Mouse (Mus musculus): ENCODE data around the gene Alkbh6.

Gene Alkbh6

GRCm38 (mm10) chr7:30295103-30295502 lies 13.4 kb upstream of the Alkbh6 start:
- no peak for DNase-seq (ENCODE audit: low read depth)

DNA sequence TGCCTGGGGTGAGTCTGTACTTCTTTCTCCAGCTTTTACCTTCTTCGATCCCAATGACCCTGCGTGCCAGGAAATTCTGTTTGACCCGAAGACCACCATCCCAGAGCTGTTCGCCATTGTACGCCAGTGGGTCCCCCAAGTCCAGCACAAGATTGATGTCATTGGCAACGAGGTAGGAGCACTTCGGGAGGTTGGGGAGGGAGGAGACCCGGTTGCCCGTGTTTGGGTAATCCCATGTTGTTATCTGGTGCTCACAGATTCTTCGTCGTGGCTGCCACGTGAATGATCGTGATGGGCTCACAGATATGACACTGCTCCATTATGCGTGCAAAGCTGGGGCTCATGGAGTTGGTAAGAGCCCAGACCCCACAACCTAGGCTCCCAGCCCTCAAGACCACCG lies 11.7 kb upstream of the Alkbh6 start:
- DNase-seq (ENCODE audit: low read depth): no peak

DNA sequence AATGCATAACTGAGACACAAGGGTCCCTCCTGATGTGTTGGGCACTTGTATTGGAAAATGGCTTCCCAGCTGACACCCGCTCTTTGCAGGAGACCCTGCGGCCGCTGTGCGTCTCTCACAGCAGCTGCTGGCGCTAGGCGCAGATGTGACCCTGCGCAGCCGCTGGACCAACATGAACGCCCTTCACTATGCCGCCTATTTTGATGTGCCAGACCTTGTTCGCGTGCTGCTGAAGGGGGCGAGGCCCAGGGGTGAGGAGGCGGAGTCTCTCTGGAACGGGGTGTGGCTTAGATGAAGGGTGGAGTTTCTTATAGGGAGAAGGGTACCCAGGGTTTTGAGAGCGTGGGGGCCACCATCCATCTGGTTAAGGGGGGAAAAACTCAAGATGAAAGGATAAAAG lies 11.3 kb upstream of the Alkbh6 start:
- no peak for DNase-seq (ENCODE audit: low read depth)

GRCm38 (mm10) chr7:30300914-30301313 lies 7.6 kb upstream of the Alkbh6 start:
- peak; percentile 35 for DNase-seq (ENCODE audit: low read depth)

DNA sequence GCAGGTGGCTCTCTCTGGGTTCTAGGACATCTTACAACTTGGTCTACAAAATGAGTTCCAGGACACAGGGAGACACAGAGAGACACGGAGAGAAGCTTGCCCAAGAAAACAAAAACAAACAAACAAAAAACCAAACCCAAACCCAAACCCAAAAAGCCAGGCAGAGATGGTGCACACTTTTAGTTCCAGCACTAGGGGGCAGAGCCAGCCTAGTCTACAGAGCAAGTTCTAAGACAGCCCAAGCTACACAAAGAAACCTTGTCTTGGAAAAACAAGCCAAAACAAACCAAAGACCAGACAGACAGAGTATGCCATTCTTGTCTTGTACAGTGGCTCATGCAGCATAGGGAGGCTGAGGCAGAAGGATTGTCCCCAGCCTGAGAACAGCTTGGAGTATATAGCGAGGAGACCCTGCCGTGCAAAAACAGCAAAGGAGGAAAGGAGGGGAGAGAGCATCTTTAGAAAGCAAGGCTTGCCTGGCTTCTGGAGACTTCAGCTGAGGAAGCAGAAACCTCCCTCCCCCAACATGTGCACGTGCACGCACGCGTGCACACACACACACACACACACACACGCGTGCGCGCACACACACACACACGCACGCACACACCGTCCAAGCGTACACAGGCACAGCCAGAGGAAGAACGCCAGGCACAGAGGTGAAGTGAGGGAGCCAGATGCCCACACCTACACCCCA lies 2.3 kb upstream of the Alkbh6 start:
- DNase-seq (ENCODE audit: low read depth): no peak

DNA sequence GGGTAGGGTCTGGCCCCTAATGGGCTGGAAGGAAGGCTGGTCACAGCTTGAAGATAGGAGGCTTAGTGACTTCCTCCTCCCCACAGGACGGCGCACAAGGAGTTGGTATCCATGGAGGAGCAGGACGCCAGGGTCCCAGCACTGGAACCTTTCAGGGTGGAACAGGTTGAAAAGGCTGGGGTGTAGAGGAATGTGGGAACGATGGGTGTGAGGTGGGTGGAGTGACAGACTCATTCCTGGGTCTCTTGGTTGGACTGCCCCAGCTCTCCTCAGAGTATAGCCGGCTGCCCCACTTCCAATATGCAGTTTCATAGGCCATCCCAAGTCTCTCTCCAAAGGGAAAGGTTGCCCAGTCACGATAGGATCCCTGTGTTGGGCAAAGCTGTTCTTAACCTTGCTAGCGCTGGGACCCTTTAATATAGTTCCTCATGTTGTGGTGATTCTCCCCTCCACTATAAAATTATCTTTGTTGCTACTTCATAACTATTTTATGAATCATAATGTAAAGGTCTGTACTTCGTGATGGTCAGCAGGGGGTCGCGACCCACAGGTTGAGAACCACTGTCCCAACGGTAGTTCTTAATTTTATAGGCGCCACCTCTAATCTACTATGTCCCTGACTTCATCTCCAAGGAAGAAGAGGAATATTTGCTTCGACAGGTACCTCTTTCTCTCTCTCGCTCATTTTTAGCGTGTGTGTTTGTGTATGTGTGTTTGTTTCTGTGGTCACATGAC lies 1.0 kb downstream of the Alkbh6 start:
- DNase-seq (ENCODE audit: low read depth): no peak

GRCm38 (mm10) chr7:30310136-30310535 lies 1.6 kb downstream of the Alkbh6 start:
- DNase-seq (ENCODE audit: low read depth): no peak

- no peak for DNase-seq (ENCODE audit: low read depth)
These were observed 5.3 kb downstream of the Alkbh6 start for GRCm38 (mm10) chr7:30313666-30314320.

- DNase-seq (ENCODE audit: low read depth): no peak
These were observed 6.2 kb downstream of the Alkbh6 start, which contains the start of gene Syne4 for GRCm38 (mm10) chr7:30314721-30315155. Gene Syne4 (plus strand): TSS chr7:30314807.

- no peak for DNase-seq (ENCODE audit: low read depth)
These were observed 7.3 kb downstream of the Alkbh6 start for GRCm38 (mm10) chr7:30315559-30316529.

- no peak for DNase-seq (ENCODE audit: low read depth)
These were observed 9.6 kb downstream of the Alkbh6 start for GRCm38 (mm10) chr7:30318142-30318541.

DNA sequence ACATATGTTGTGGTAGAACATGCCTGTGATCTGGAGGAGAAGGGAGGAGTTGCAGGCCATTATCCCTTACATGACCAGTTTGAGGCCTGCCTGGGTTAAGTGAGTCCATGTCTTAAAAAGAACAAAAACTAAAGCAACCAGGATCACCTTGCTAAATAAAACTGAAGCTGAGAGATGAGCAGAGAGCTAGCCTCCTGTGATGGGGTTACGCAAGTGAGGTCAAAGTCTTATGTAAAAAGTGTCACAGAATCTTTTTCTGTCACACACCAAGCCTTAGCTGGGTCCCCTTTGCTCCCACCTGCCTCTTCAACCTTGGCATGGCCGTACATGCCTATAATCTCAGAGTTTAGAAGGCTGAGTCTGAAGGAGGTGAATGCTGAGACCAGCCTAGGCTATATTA lies 12.4 kb downstream of the Alkbh6 start:
- DNase-seq (ENCODE audit: low read depth): no peak

- DNase-seq (ENCODE audit: low read depth): peak; percentile 86
These were observed 13.2 kb downstream of the Alkbh6 start, which contains the start of gene E130208F15Rik for GRCm38 (mm10) chr7:30321539-30322284. Gene E130208F15Rik (plus strand): TSS chr7:30321740.

- DNase-seq (ENCODE audit: low read depth): peak; percentile 90
These were observed 13.8 kb downstream of the Alkbh6 start for GRCm38 (mm10) chr7:30322285-30322667.

DNA sequence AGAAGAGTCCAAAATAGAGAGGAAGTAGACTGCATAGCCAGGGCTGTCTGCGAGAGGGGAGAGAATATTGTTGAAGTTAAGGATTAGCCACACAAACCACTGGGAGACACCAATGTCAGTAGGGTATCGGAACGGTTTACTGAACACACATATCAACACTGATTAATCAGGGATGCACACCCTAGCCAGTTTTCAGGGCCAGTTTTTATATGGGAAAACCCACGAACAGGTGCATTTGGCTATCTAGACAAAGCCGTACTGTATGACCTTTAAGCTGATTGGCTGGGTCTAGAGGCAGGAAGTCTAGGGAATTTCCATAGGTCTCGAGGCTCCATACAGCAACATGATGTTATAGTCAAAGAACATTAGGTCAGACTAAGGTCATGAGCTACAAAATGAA lies 14.3 kb downstream of the Alkbh6 start:
- DNase-seq (ENCODE audit: low read depth): peak; percentile 54

- DNase-seq (ENCODE audit: low read depth): no peak
These were observed 15.3 kb downstream of the Alkbh6 start, which contains the start of gene Sdhaf1 for GRCm38 (mm10) chr7:30323795-30324194. Gene Sdhaf1 (minus strand): TSS chr7:30323895.

- no peak for DNase-seq (ENCODE audit: low read depth)
These were observed 15.9 kb downstream of the Alkbh6 start for GRCm38 (mm10) chr7:30324300-30324944.

DNA sequence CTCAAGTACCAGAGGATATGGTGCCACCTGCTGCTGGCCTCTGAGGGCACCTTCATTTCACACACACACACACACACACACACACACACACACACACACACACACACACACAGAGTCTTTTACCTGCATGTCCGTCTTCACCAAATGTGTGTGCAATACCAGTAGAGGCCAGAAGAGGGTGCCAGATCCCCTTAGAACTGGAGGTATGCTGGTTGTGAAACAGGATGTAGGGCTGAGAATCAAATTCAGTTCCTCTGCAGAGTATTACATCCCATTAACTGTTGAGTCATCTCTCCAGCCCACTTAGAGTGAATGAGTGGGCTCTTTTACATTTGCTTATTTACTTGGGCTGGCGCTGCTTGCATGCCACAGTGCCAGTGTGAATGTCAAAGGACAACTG lies 16.8 kb downstream of the Alkbh6 start:
- peak; percentile 56 for DNase-seq (ENCODE audit: low read depth)

GRCm38 (mm10) chr7:30326427-30326826 lies 17.9 kb downstream of the Alkbh6 start:
- DNase-seq (ENCODE audit: low read depth): no peak

GRCm38 (mm10) chr7:30327140-30327539 lies 18.6 kb downstream of the Alkbh6 start:
- no peak for DNase-seq (ENCODE audit: low read depth)
